Mouse (Mus musculus) liver, adult 2 months (tissue): ENCODE measurements around the gene Cadm3.

Experiments
- CTCF ChIP-seq: fragments of 200-500 bp; IDR thresholded peaks from 2 replicates; pipeline ENCODE4 v1.5.1; 2011; ENCODE audit warnings: low read depth, low read length, control low read depth
- POLR2A ChIP-seq: fragments of 200-500 bp; IDR thresholded peaks from 2 replicates; pipeline ENCODE4 v1.6.1; 2011; ENCODE audit warnings: low read length, control low read depth; ENCODE audit not compliant: insufficient read depth; ENCODE audit errors: extremely low read depth

DNA sequence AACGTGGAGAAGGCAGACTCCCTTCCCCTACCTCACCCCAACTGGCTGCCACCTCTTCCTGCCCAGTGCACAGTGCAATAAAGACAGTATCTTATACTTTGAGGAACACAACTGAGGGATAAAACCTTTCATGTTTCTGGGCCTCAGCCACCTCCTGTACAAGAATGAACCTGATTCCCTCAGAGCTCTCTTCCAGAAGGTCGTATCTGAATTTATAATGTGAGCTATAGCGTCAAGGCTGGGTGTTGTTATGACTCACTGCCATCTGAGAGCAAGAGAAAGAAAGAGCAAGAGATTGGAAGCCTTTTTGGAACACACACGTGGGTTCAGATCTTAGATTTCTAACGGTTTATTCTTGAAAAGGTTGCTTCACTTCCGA, 45.3 kb downstream of the Cadm3 start:
- TF ChIP-seq CTCF, result no peak
- TF ChIP-seq POLR2A, result no peak
